Mouse (Mus musculus) limb, embryonic 11.5 days (tissue): ENCODE results near the gene Gm136. TPM values are rescaled to one million over a fixed set of nuclear protein-coding genes. Genes with fewer than 3 reads are reported as not detected.

ENCODE experiments used
- ATAC-seq: fragments of 200-750 bp; cut with Nextera tagmentation; 2 replicates; pipeline ENCODE4 v1.8.0; 2017; ENCODE audit warnings: low read depth; ENCODE audit not compliant: insufficient number of reproducible peaks, low FRiP score, low TSS enrichment
- DNase-seq: peaks from one replicate; pipeline ENCODE4 v3.0.0-alpha.2; 2015; ENCODE audit warnings: low spot score
- H3K27ac ChIP-seq: fragments of 300-500 bp; sonication (generic); replicated peaks from 2 replicates; pipeline ENCODE4 v1.5.1; 2014; ENCODE audit warnings: low read depth, mild to moderate bottlenecking, low read length
- H3K27me3 ChIP-seq: fragments of 300-500 bp; sonication (generic); 2 replicates; pipeline ENCODE4 v1.6.1; 2014; ENCODE audit warnings: mild to moderate bottlenecking, low read length, mixed read lengths; ENCODE audit not compliant: control insufficient read depth, insufficient read depth
- H3K36me3 ChIP-seq: fragments of 300-500 bp; sonication (generic); 2 replicates; pipeline ENCODE4 v1.6.1; 2014; ENCODE audit warnings: mild to moderate bottlenecking, low read length, moderate library complexity, mixed read lengths; ENCODE audit not compliant: control insufficient read depth, insufficient read depth
- H3K4me1 ChIP-seq: fragments of 300-500 bp; sonication (generic); 2 replicates; pipeline ENCODE4 v1.6.1; 2014; ENCODE audit warnings: low read length, mixed read lengths; ENCODE audit not compliant: control insufficient read depth, insufficient read depth
- H3K4me2 ChIP-seq: fragments of 300-500 bp; sonication (generic); 2 replicates; pipeline ENCODE4 v1.6.1; 2014; ENCODE audit warnings: low read depth, mild to moderate bottlenecking, moderate library complexity; ENCODE audit not compliant: severe bottlenecking
- H3K4me3 ChIP-seq: fragments of 300-500 bp; sonication (generic); 2 replicates; pipeline ENCODE4 v1.5.1; 2014; ENCODE audit warnings: low read depth, low read length
- H3K9ac ChIP-seq: fragments of 300-500 bp; sonication (generic); 2 replicates; pipeline ENCODE4 v1.6.1; 2014; ENCODE audit warnings: mild to moderate bottlenecking, low read length
- H3K9me3 ChIP-seq: fragments of 300-500 bp; sonication (generic); 2 replicates; pipeline ENCODE4 v1.6.1; 2016; ENCODE audit warnings: low read length; ENCODE audit not compliant: control insufficient read depth
- WGBS: fragments of 180-500 bp; shearing (Covaris S2); extraction: QIAGEN DNeasy Blood & Tissue Kit; methylation state at CpG from one replicate; pipeline ENCODE4 v1.1.7; 2014; 5-methylcytosine and 5-hydroxymethylcytosine counted together
- polyA plus RNA-seq: library from polyadenylated mRNA; unstranded; fragments of >200 nt; fragmentation: Nextera tagmentation; extraction: Ambion mirVana; gene quantifications from 2 replicates; pipeline ENCODE4 v1.2.1, GENCODE M21; 2014

Gene Gm136
- polyA plus RNA-seq: not detected in 2 replicates

GRCm38 (mm10) chr4:34756163-34756562 is at the start of gene Gm136:
Gene Gm136 (minus strand): TSS chr4:34756263.
- H3K9me3 ChIP-seq: no peaks in the 10 kb centered on the region
- H3K27ac ChIP-seq: no peak within 1 kb of the TSS
- no peak within 1 kb of the TSS for H3K4me3 ChIP-seq
- H3K36me3 ChIP-seq: no peaks in the 10 kb centered on the region
- no peaks in the 10 kb centered on the region for H3K4me1 ChIP-seq
- DNase-seq (no peak), ATAC-seq (no peak)
- no peaks in the 10 kb centered on the region for H3K27me3 ChIP-seq
- no peak within 1 kb of the TSS for H3K4me2 ChIP-seq
- H3K9ac ChIP-seq: no peak within 1 kb of the TSS
- WGBS: 89% methylated on average over 1 of the region's 1 CpGs

GRCm38 (mm10) chr4:34801166-34802034 is 45.3 kb upstream of the Gm136 start:
- no peak overlapping the region for H3K4me2 ChIP-seq
- peaks cover 3% of the 10 kb centered on the region; the same call in 1 of the 2 replicates for H3K36me3 ChIP-seq
- 0 out of 2 replicates have a peak, but pooled peaks have one; percentile 9 for ATAC-seq
- no peak for DNase-seq
- H3K9me3 ChIP-seq: no peaks in the 10 kb centered on the region
- no peaks in the 10 kb centered on the region for H3K27me3 ChIP-seq
- H3K9ac ChIP-seq: no peak overlapping the region
- WGBS: 85% methylated on average over 14 of the region's 14 CpGs
- H3K27ac ChIP-seq: no peak overlapping the region
- H3K4me3 ChIP-seq: no peak overlapping the region
- no peaks in the 10 kb centered on the region for H3K4me1 ChIP-seq

- Histone ChIP-seq H3K4me1 (no peaks in the 10 kb centered on the region), H3K4me3 (no peak overlapping the region), H3K36me3 (no peaks in the 10 kb centered on the region), H3K9me3 (no peaks in the 10 kb centered on the region), H3K9ac (no peak overlapping the region), H3K27me3 (no peaks in the 10 kb centered on the region), H3K27ac (no peak overlapping the region), H3K4me2 (no peak overlapping the region)
- no peak for ATAC-seq
- no peak for DNase-seq
- 89% methylated on average over 2 of the region's 2 CpGs for WGBS
Observed at GRCm38 (mm10) chr4:34798005-34798404, 41.9 kb upstream of the Gm136 start.

- no peaks in the 10 kb centered on the region for H3K4me1 ChIP-seq
- no peaks in the 10 kb centered on the region for H3K27me3 ChIP-seq
- DNase-seq (no peak), ATAC-seq (no peak)
- H3K36me3 ChIP-seq: no peaks in the 10 kb centered on the region
- WGBS: 84% methylated on average over 8 of the region's 8 CpGs
- H3K4me2 ChIP-seq: no peak overlapping the region
- no peak overlapping the region for H3K27ac ChIP-seq
- H3K4me3 ChIP-seq: no peak overlapping the region
- H3K9me3 ChIP-seq: no peaks in the 10 kb centered on the region
- H3K9ac ChIP-seq: no peak overlapping the region
Observed at GRCm38 (mm10) chr4:34797294-34797983, 41.4 kb upstream of the Gm136 start.

- no peaks in the 10 kb centered on the region for H3K4me1 ChIP-seq
- no peak overlapping the region for H3K9ac ChIP-seq
- ATAC-seq (no peak), DNase-seq (no peak)
- H3K4me3 ChIP-seq: no peak overlapping the region
- 82% methylated on average over 5 of the region's 5 CpGs for WGBS
- H3K36me3 ChIP-seq: no peaks in the 10 kb centered on the region
- no peaks in the 10 kb centered on the region for H3K9me3 ChIP-seq
- H3K4me2 ChIP-seq: no peak overlapping the region
- H3K27ac ChIP-seq: no peak overlapping the region
- no peaks in the 10 kb centered on the region for H3K27me3 ChIP-seq
Observed at GRCm38 (mm10) chr4:34796294-34796693, 40.2 kb upstream of the Gm136 start.

- no peaks in the 10 kb centered on the region for H3K36me3 ChIP-seq
- no peak overlapping the region for H3K4me2 ChIP-seq
- H3K27me3 ChIP-seq: no peaks in the 10 kb centered on the region
- no peaks in the 10 kb centered on the region for H3K4me1 ChIP-seq
- ATAC-seq (no peak), DNase-seq (no peak)
- H3K4me3 ChIP-seq: no peak overlapping the region
- WGBS: 78% methylated on average over 3 of the region's 3 CpGs
- H3K9me3 ChIP-seq: no peaks in the 10 kb centered on the region
- H3K9ac ChIP-seq: no peak overlapping the region
- H3K27ac ChIP-seq: no peak overlapping the region
Observed at GRCm38 (mm10) chr4:34786476-34786875, 30.4 kb upstream of the Gm136 start.

GRCm38 (mm10) chr4:34785646-34786045 is 29.6 kb upstream of the Gm136 start:
- no peak overlapping the region for H3K4me2 ChIP-seq
- ATAC-seq: no peak

GRCm38 (mm10) chr4:34784865-34785264 is 28.8 kb upstream of the Gm136 start:
- H3K9me3 ChIP-seq: no peaks in the 10 kb centered on the region
- no peak for DNase-seq
- no peak overlapping the region for H3K27ac ChIP-seq
- H3K4me1 ChIP-seq: no peaks in the 10 kb centered on the region
- H3K4me2 ChIP-seq: no peak overlapping the region
- no peaks in the 10 kb centered on the region for H3K27me3 ChIP-seq
- 53% methylated on average over 5 of the region's 5 CpGs for WGBS
- H3K9ac ChIP-seq: no peak overlapping the region
- H3K36me3 ChIP-seq: no peaks in the 10 kb centered on the region
- H3K4me3 ChIP-seq: no peak overlapping the region
- ATAC-seq: no peak

More at GRCm38 (mm10) chr4:34785646-34786045, 29.6 kb upstream of the Gm136 start:
- H3K4me1 ChIP-seq: no peaks in the 10 kb centered on the region
- no peak overlapping the region for H3K4me3 ChIP-seq
- no peaks in the 10 kb centered on the region for H3K27me3 ChIP-seq
- WGBS: 59% methylated on average over 2 of the region's 2 CpGs
- DNase-seq: no peak
- no peak overlapping the region for H3K27ac ChIP-seq
- H3K9me3 ChIP-seq: no peaks in the 10 kb centered on the region
- no peak overlapping the region for H3K9ac ChIP-seq
- H3K36me3 ChIP-seq: no peaks in the 10 kb centered on the region
